Mouse (Mus musculus) CD8-positive naive resting alpha-beta T cell, adult 2 months (primary cell): ENCODE data around the gene Cnih2.
"Not testable (repeated sequence)": the region's sequence is repeated elsewhere in the genome, so short reads cannot be mapped to it uniquely, and the experiment has no call there.

Experiments used
- DNase-seq, 2 experiments: peaks; one replicate each; pipeline ENCODE4 v3.0.0; 2022; ENCODE audit warnings: low read depth in 2 of 2, low spot score in 2 of 2

The Cnih2 gene

GRCm38 (mm10) chr19:5094243-5094632 is 4.1 kb downstream of the Cnih2 start:
- peak; percentile 78 to 88 for DNase-seq

GRCm38 (mm10) chr19:5093481-5094242 is 4.7 kb downstream of the Cnih2 start:
- DNase-seq = no peak

- DNase-seq = no peak
Observed at GRCm38 (mm10) chr19:5092083-5092482, 6.2 kb downstream of the Cnih2 start.

GRCm38 (mm10) chr19:5089324-5089723 is 9.0 kb downstream of the Cnih2 start:
- DNase-seq = no peak

- DNase-seq = peak; percentile 89 to 95
Observed at GRCm38 (mm10) chr19:5087884-5088728, 10.2 kb downstream of the Cnih2 start, which contains the start of gene Yif1a. Yif1a (plus strand) TSS chr19:5088538.

GRCm38 (mm10) chr19:5086533-5086932 is 11.8 kb downstream of the Cnih2 start:
- DNase-seq = not testable (repeated sequence)

GRCm38 (mm10) chr19:5085145-5085863 is 13.0 kb downstream of the Cnih2 start, which contains the start of gene Tmem151a:
Tmem151a (minus strand) TSS chr19:5085531.
- no peak for DNase-seq

- DNase-seq = no peak
Observed at GRCm38 (mm10) chr19:5084834-5085144, 13.5 kb downstream of the Cnih2 start.

- DNase-seq = no peak
Observed at GRCm38 (mm10) chr19:5083961-5084833, 14.1 kb downstream of the Cnih2 start.

- no peak for DNase-seq
Observed at GRCm38 (mm10) chr19:5082596-5082995, 15.7 kb downstream of the Cnih2 start.

GRCm38 (mm10) chr19:5082005-5082404 is 16.3 kb downstream of the Cnih2 start:
- no peak for DNase-seq

GRCm38 (mm10) chr19:5079279-5079678 is 19.0 kb downstream of the Cnih2 start:
- DNase-seq = no peak

GRCm38 (mm10) chr19:5073518-5073917 is 24.8 kb downstream of the Cnih2 start:
- no peak for DNase-seq

GRCm38 (mm10) chr19:5073028-5073427 is 25.3 kb downstream of the Cnih2 start:
- DNase-seq = peak in 1 of 2 experiments; percentile 35

- no peak for DNase-seq
Observed at GRCm38 (mm10) chr19:5072389-5073019, 25.8 kb downstream of the Cnih2 start.

- DNase-seq = peak in 1 of 2 experiments; percentile 31
Observed at GRCm38 (mm10) chr19:5071545-5072369, 26.6 kb downstream of the Cnih2 start.

GRCm38 (mm10) chr19:5071077-5071476 is 27.2 kb downstream of the Cnih2 start:
- no peak for DNase-seq

- DNase-seq = no peak
Observed at GRCm38 (mm10) chr19:5069978-5070377, 28.3 kb downstream of the Cnih2 start.

- no peak for DNase-seq
Observed at GRCm38 (mm10) chr19:5069486-5069885, 28.8 kb downstream of the Cnih2 start.
